Mouse (Mus musculus) liver, embryonic 16.5 days (tissue): ENCODE data around the gene Bod1. TPM values are rescaled to one million over a fixed set of nuclear protein-coding genes. Genes with fewer than 3 reads are reported as not detected.

ENCODE experiments used
- ATAC-seq: fragments of 200-750 bp; cut with Nextera tagmentation; 2 replicates; pipeline ENCODE4 v1.8.0; 2017; ENCODE audit warnings: low read depth, mild to moderate bottlenecking, moderate number of reproducible peaks, moderate library complexity
- H3K27ac ChIP-seq: fragments of 300-500 bp; sonication (generic); 2 replicates; pipeline ENCODE4 v1.5.1; 2014; ENCODE audit warnings: mild to moderate bottlenecking, low read length
- H3K27me3 ChIP-seq: fragments of 300-500 bp; sonication (generic); 2 replicates; pipeline ENCODE4 v1.6.1; 2014; ENCODE audit warnings: low read depth, low read length, mixed read lengths; ENCODE audit not compliant: control insufficient read depth, insufficient read depth
- H3K36me3 ChIP-seq: fragments of 300-500 bp; sonication (generic); 2 replicates; pipeline ENCODE4 v1.6.1; 2014; ENCODE audit warnings: mild to moderate bottlenecking; ENCODE audit not compliant: control insufficient read depth, insufficient read depth
- H3K4me1 ChIP-seq: fragments of 300-500 bp; sonication (generic); 2 replicates; pipeline ENCODE4 v1.6.1; 2014; ENCODE audit warnings: low read depth, low read length, mixed read lengths; ENCODE audit not compliant: control insufficient read depth
- H3K4me2 ChIP-seq: fragments of 300-500 bp; sonication (generic); 2 replicates; pipeline ENCODE4 v1.6.1; 2014; ENCODE audit warnings: low read depth, low read length, mixed read lengths
- H3K4me3 ChIP-seq: fragments of 300-500 bp; sonication (generic); 2 replicates; pipeline ENCODE4 v1.5.1; 2014; ENCODE audit warnings: low read depth, mild to moderate bottlenecking, low read length
- H3K9ac ChIP-seq: fragments of 300-500 bp; sonication (generic); 2 replicates; pipeline ENCODE4 v1.6.1; 2014; ENCODE audit warnings: low read depth, low read length
- H3K9me3 ChIP-seq: fragments of 300-500 bp; sonication (generic); replicated peaks from 2 replicates; pipeline ENCODE4 v1.6.1; 2016; ENCODE audit warnings: low read length; ENCODE audit not compliant: control insufficient read depth
- WGBS: fragments of 180-500 bp; shearing (Covaris S2); extraction: QIAGEN DNeasy Blood & Tissue Kit; methylation state at CpG from one replicate; pipeline ENCODE4 v1.1.7; 2014; ENCODE audit not compliant: insufficient replicate concordance; 5-methylcytosine and 5-hydroxymethylcytosine counted together
- polyA plus RNA-seq: library from polyadenylated mRNA; unstranded; fragments of >200 nt; fragmentation: Nextera tagmentation; extraction: Ambion mirVana; gene quantifications from 2 replicates; pipeline ENCODE4 v1.2.1, GENCODE M21; 2015

The Bod1 gene
- polyA plus RNA-seq, 1 experiment from 2014 or later = 11.6 TPM

- WGBS = 72% methylated on average over 4 of the region's 4 CpGs
- ATAC-seq = no peak
These were observed 23.1 kb upstream of the Bod1 start for GRCm38 (mm10) chr11:31694801-31695200.

DNA sequence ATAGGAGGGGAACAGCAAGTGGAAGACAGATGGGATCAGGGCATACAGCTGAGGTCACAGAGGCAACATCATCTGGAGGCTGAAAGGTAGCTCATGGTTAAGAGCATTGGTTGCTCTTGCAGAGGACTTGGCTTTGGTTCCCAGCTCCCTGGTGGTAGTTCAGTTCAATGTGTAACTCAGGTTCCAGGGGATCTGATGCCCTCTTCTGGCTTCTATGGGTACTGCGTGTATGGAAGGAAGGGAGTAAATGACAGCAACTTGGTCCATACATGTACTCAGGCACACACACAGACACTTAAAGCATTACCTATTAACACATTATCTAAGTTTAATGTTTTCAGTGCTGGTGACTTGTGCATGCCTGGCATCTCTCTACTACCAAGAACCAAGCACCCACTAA is 22.4 kb upstream of the Bod1 start:
- Histone ChIP-seq H3K27me3 (no peaks in the 10 kb centered on the region), H3K4me1 (no peaks in the 10 kb centered on the region), H3K4me2 (no peak overlapping the region), H3K27ac (no peak overlapping the region), H3K36me3 (no peaks in the 10 kb centered on the region), H3K9ac (no peak overlapping the region), H3K9me3 (0 out of 2 replicates have a peak, but pooled peaks cover 2% of the 10 kb centered on the region), H3K4me3 (no peak overlapping the region)
- ATAC-seq = no peak
- 74% methylated on average over 1 of the region's 1 CpGs for WGBS

More at GRCm38 (mm10) chr11:31694801-31695200, 23.1 kb upstream of the Bod1 start:
- H3K4me3 ChIP-seq = no peak overlapping the region
- no peak overlapping the region for H3K4me2 ChIP-seq
- no peaks in the 10 kb centered on the region for H3K4me1 ChIP-seq
- H3K9ac ChIP-seq = no peak overlapping the region
- no peaks in the 10 kb centered on the region for H3K36me3 ChIP-seq
- H3K27me3 ChIP-seq = no peaks in the 10 kb centered on the region
- 0 out of 2 replicates have a peak, but pooled peaks cover 2% of the 10 kb centered on the region for H3K9me3 ChIP-seq
- H3K27ac ChIP-seq = no peak overlapping the region

GRCm38 (mm10) chr11:31693322-31693721 is 21.6 kb upstream of the Bod1 start:
- no peak overlapping the region for H3K27ac ChIP-seq
- no peak overlapping the region for H3K4me3 ChIP-seq
- H3K36me3 ChIP-seq = no peaks in the 10 kb centered on the region
- H3K4me2 ChIP-seq = no peak overlapping the region
- WGBS = 85% methylated on average over 2 of the region's 2 CpGs
- no peaks in the 10 kb centered on the region for H3K27me3 ChIP-seq
- no peak overlapping the region for H3K9ac ChIP-seq
- ATAC-seq = no peak
- H3K9me3 ChIP-seq = 0 out of 2 replicates have a peak, but pooled peaks cover 2% of the 10 kb centered on the region
- no peaks in the 10 kb centered on the region for H3K4me1 ChIP-seq

DNA sequence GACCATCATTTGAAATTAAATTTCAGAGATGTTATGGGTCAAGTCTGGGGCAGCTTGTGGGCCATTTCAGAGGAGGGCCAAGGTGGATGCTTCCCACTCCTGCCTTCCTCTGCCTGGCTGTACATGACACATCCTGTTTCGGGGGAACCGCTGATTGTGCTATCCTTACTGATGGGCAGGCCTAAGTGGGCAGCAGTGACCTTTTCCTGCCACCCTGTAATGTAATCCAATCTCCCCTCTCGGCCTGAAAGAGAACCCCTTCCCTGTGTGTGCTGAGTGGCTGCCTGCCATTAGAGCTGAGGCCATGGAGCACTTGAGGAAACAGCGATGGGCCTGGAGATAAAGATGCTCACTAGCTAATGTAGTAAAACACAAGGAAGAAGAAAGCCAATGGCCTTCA is 17.3 kb upstream of the Bod1 start:
- no peak overlapping the region for H3K4me3 ChIP-seq
- WGBS = 61% methylated on average over 4 of the region's 4 CpGs
- H3K9ac ChIP-seq = no peak overlapping the region
- H3K9me3 ChIP-seq = 0 out of 2 replicates have a peak, but pooled peaks cover under 1% of the 10 kb centered on the region
- no peak overlapping the region for H3K27ac ChIP-seq
- H3K36me3 ChIP-seq = no peaks in the 10 kb centered on the region
- H3K4me1 ChIP-seq = peaks cover 9% of the 10 kb centered on the region
- H3K4me2 ChIP-seq = no peak overlapping the region
- ATAC-seq = no peak
- no peaks in the 10 kb centered on the region for H3K27me3 ChIP-seq

DNA sequence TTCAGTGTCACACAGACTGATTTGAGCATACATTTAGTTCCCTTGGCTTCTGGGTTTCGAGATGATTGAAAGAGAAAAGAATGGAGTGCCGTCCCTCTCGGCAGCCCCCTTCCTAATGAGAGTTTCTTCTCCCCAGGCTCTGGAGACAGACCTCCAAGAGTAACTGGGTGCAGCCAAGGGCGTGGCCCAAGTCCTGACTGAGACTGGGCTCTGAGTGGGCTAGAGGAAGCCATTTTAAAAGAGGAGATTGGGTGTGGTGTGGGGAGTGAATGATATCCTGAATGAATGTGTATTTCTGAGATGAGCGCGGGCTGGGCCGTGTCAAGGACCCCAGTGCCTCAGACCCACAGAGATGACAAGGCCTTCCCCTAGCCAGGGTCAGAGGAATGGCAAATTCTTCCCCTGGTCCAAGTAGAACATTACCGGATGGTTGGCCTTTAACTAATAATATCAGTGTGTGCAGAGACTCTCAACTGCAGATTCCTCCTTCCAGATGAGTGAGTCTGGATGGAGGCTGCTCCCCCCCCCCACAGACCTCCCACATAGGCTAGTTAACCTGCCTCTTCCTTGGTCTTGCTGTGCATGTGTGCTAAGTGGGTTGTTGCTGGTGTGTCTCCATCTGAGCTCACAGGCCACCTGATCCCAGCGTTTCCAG is 13.4 kb upstream of the Bod1 start:
- H3K4me2 ChIP-seq = peak overlapping the region; percentile 6; the same call in 1 of the 2 replicates
- peaks cover 33% of the 10 kb centered on the region for H3K4me1 ChIP-seq
- H3K9ac ChIP-seq = no peak overlapping the region
- no peak overlapping the region for H3K27ac ChIP-seq
- WGBS = 68% methylated on average over 9 of the region's 9 CpGs
- H3K27me3 ChIP-seq = no peaks in the 10 kb centered on the region
- peak overlapping the region; percentile 37 for H3K4me3 ChIP-seq
- no peaks in the 10 kb centered on the region for H3K9me3 ChIP-seq
- no peaks in the 10 kb centered on the region for H3K36me3 ChIP-seq
- ATAC-seq = 0 out of 2 replicates have a peak, but pooled peaks have one; percentile 41

- Histone ChIP-seq H3K9ac (no peak overlapping the region), H3K4me1 (peaks cover 33% of the 10 kb centered on the region), H3K36me3 (no peaks in the 10 kb centered on the region), H3K27me3 (no peaks in the 10 kb centered on the region), H3K4me3 (peak overlapping the region; percentile 37), H3K4me2 (peak overlapping the region; percentile 42), H3K9me3 (no peaks in the 10 kb centered on the region), H3K27ac (no peak overlapping the region)
- WGBS = 59% methylated on average over 2 of the region's 2 CpGs
- ATAC-seq = no peak
These were observed 12.4 kb upstream of the Bod1 start for GRCm38 (mm10) chr11:31684126-31684525.

- no peaks in the 10 kb centered on the region for H3K27me3 ChIP-seq
- no peaks in the 10 kb centered on the region for H3K36me3 ChIP-seq
- H3K4me1 ChIP-seq = peaks cover 33% of the 10 kb centered on the region
- 67% methylated on average over 16 of the region's 16 CpGs for WGBS
- H3K27ac ChIP-seq = no peak overlapping the region
- H3K9ac ChIP-seq = no peak overlapping the region
- H3K4me2 ChIP-seq = no peak overlapping the region
- ATAC-seq = 0 out of 2 replicates have a peak, but pooled peaks have one; percentile 25
- H3K4me3 ChIP-seq = no peak overlapping the region
- H3K9me3 ChIP-seq = no peaks in the 10 kb centered on the region
These were observed 8.2 kb upstream of the Bod1 start for GRCm38 (mm10) chr11:31679840-31680381.

DNA sequence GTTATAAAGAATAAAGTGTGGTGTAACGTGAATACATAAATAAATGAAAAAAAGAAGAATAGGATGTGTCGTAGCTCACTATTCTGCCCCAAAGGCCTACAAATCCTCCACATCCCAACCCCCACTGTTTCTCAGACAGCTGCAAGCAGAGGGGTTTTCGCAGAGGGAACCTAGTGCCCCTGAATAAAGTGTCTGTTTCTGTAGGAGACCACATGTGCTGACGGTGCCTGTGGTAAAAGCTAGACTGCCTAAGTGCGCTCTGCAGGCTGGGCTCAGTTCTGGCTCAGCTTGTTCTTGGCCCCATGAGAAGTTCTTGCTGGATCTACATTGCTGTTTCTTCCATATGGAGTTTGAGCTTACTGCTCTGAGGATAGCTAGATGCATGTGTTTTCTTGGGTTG is 5.6 kb upstream of the Bod1 start:
- Histone ChIP-seq H3K9me3 (no peaks in the 10 kb centered on the region), H3K27me3 (no peaks in the 10 kb centered on the region), H3K4me1 (peaks cover 13% of the 10 kb centered on the region), H3K27ac (no peak overlapping the region), H3K4me2 (no peak overlapping the region), H3K36me3 (no peaks in the 10 kb centered on the region), H3K9ac (no peak overlapping the region), H3K4me3 (no peak overlapping the region)
- no peak for ATAC-seq
- 73% methylated on average over 5 of the region's 5 CpGs for WGBS

- H3K4me2 ChIP-seq = no peak overlapping the region
- H3K9ac ChIP-seq = no peak overlapping the region
- H3K27me3 ChIP-seq = no peaks in the 10 kb centered on the region
- peaks cover 10% of the 10 kb centered on the region for H3K4me1 ChIP-seq
- H3K9me3 ChIP-seq = no peaks in the 10 kb centered on the region
- H3K36me3 ChIP-seq = no peaks in the 10 kb centered on the region
- H3K27ac ChIP-seq = no peak overlapping the region
- H3K4me3 ChIP-seq = no peak overlapping the region
- no peak for ATAC-seq
- WGBS = 74% methylated on average over 3 of the region's 3 CpGs
These were observed 5.1 kb upstream of the Bod1 start for GRCm38 (mm10) chr11:31676661-31677252.
